Mouse (Mus musculus) midbrain, embryonic 12.5 days (tissue): ENCODE measurements around the gene Antxr2. TPM values are rescaled to one million over a fixed set of nuclear protein-coding genes. Genes with fewer than 3 reads are reported as not detected.

ENCODE experiments used
- ATAC-seq: fragments of 200-750 bp; cut with Nextera tagmentation; 2 replicates; pipeline ENCODE4 v1.8.0; 2017; ENCODE audit warnings: low read depth, moderate TSS enrichment, moderate library complexity; ENCODE audit not compliant: low FRiP score
- H3K27ac ChIP-seq: fragments of 300-500 bp; sonication (generic); replicated peaks from 2 replicates; pipeline ENCODE4 v1.5.1; 2016; ENCODE audit warnings: mild to moderate bottlenecking
- H3K27me3 ChIP-seq: fragments of 300-500 bp; sonication (generic); 2 replicates; pipeline ENCODE4 v1.6.1; 2016; ENCODE audit warnings: mild to moderate bottlenecking
- H3K36me3 ChIP-seq: fragments of 300-500 bp; sonication (generic); 2 replicates; pipeline ENCODE4 v1.6.1; 2016
- H3K4me1 ChIP-seq: fragments of 300-500 bp; sonication (generic); 2 replicates; pipeline ENCODE4 v1.6.1; 2016
- H3K4me2 ChIP-seq: fragments of 300-500 bp; sonication (generic); replicated peaks from 2 replicates; pipeline ENCODE4 v1.6.1; 2016; ENCODE audit warnings: mild to moderate bottlenecking, moderate library complexity
- H3K4me3 ChIP-seq: fragments of 300-500 bp; sonication (generic); 2 replicates; pipeline ENCODE4 v1.5.1; 2016; ENCODE audit warnings: mild to moderate bottlenecking
- H3K9ac ChIP-seq: fragments of 300-500 bp; sonication (generic); replicated peaks from 2 replicates; pipeline ENCODE4 v1.6.1; 2016; ENCODE audit warnings: mild to moderate bottlenecking, moderate library complexity
- H3K9me3 ChIP-seq: fragments of 300-500 bp; sonication (generic); 2 replicates; pipeline ENCODE4 v1.6.1; 2016; ENCODE audit warnings: mild to moderate bottlenecking
- WGBS: fragments of 180-500 bp; shearing (Covaris S2); methylation state at CpG from one replicate; pipeline ENCODE4 v1.1.7; 2016; 5-methylcytosine and 5-hydroxymethylcytosine counted together
- polyA plus RNA-seq: library from polyadenylated mRNA; unstranded; fragments of >200 nt; fragmentation: Nextera tagmentation; extraction: Ambion mirVana; gene quantifications from 2 replicates; pipeline ENCODE4 v1.2.1, GENCODE M21; 2016

The Antxr2 gene
- polyA plus RNA-seq, 1 experiment from 2014 or later, result 11.9 TPM

GRCm38 (mm10) chr5:97851981-97852748, 178.7 kb downstream of the Antxr2 start:
- 93% methylated on average over 5 of the region's 5 CpGs for WGBS
- H3K4me3 ChIP-seq, result no peak overlapping the region
- no peaks in the 10 kb centered on the region for H3K4me1 ChIP-seq
- ATAC-seq, result no peak
- H3K27me3 ChIP-seq, result no peaks in the 10 kb centered on the region
- H3K4me2 ChIP-seq, result no peak overlapping the region
- H3K27ac ChIP-seq, result no peak overlapping the region
- no peaks in the 10 kb centered on the region for H3K36me3 ChIP-seq
- H3K9ac ChIP-seq, result no peak overlapping the region
- H3K9me3 ChIP-seq, result no peaks in the 10 kb centered on the region

- no peaks in the 10 kb centered on the region for H3K27me3 ChIP-seq
These were observed 183.5 kb downstream of the Antxr2 start for GRCm38 (mm10) chr5:97847204-97847895.

GRCm38 (mm10) chr5:97846503-97846902, 184.3 kb downstream of the Antxr2 start:
- Histone ChIP-seq H3K4me3 (no peak overlapping the region), H3K27ac (no peak overlapping the region), H3K9ac (no peak overlapping the region), H3K4me1 (no peaks in the 10 kb centered on the region), H3K9me3 (no peaks in the 10 kb centered on the region), H3K36me3 (no peaks in the 10 kb centered on the region), H3K4me2 (no peak overlapping the region), H3K27me3 (no peaks in the 10 kb centered on the region)
- ATAC-seq, result no peak
- 97% methylated on average over 2 of the region's 2 CpGs for WGBS

More at GRCm38 (mm10) chr5:97847204-97847895, 183.5 kb downstream of the Antxr2 start:
- Histone ChIP-seq H3K9ac (no peak overlapping the region), H3K27ac (no peak overlapping the region), H3K36me3 (no peaks in the 10 kb centered on the region), H3K4me3 (no peak overlapping the region), H3K4me2 (no peak overlapping the region), H3K9me3 (no peaks in the 10 kb centered on the region), H3K4me1 (no peaks in the 10 kb centered on the region)
- WGBS, result 87% methylated on average over 10 of the region's 10 CpGs
- no peak for ATAC-seq

DNA sequence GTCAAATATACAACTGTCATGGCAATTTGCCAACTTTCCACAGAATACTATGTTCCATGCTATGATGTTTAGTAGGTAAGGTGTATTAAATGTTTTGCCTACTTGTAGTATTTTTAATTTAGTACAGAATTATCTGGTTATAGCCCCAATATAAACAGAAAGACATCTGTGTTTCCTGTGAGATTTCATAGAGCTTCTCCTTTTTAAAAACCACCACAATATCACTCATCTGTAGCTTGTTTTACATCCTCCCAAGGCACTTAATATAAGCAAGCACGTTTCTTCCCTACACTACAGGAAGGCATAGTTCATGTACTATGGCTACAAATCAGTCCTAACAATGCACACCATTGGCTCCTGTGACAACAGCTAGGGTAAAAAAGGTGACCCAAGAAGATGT, 188.8 kb downstream of the Antxr2 start:
- no peak overlapping the region for H3K9ac ChIP-seq
- WGBS, result 82% methylated on average over 1 of the region's 1 CpGs
- no peak overlapping the region for H3K4me3 ChIP-seq
- no peak overlapping the region for H3K4me2 ChIP-seq
- no peaks in the 10 kb centered on the region for H3K4me1 ChIP-seq
- H3K27ac ChIP-seq, result no peak overlapping the region
- H3K27me3 ChIP-seq, result no peaks in the 10 kb centered on the region
- no peak for ATAC-seq
- H3K36me3 ChIP-seq, result no peaks in the 10 kb centered on the region
- no peaks in the 10 kb centered on the region for H3K9me3 ChIP-seq

GRCm38 (mm10) chr5:97839924-97840279, 190.9 kb downstream of the Antxr2 start:
- no peaks in the 10 kb centered on the region for H3K27me3 ChIP-seq
- no peaks in the 10 kb centered on the region for H3K4me1 ChIP-seq
- no peak for ATAC-seq
- H3K9me3 ChIP-seq, result no peaks in the 10 kb centered on the region
- H3K9ac ChIP-seq, result no peak overlapping the region
- no peak overlapping the region for H3K27ac ChIP-seq
- H3K4me3 ChIP-seq, result no peak overlapping the region
- H3K36me3 ChIP-seq, result no peaks in the 10 kb centered on the region
- no peak overlapping the region for H3K4me2 ChIP-seq

- Histone ChIP-seq H3K4me1 (no peaks in the 10 kb centered on the region), H3K9ac (no peak overlapping the region), H3K27me3 (no peaks in the 10 kb centered on the region), H3K27ac (no peak overlapping the region), H3K4me3 (no peak overlapping the region), H3K4me2 (no peak overlapping the region), H3K9me3 (no peaks in the 10 kb centered on the region), H3K36me3 (no peaks in the 10 kb centered on the region)
- WGBS, result 71% methylated on average over 3 of the region's 3 CpGs
- ATAC-seq, result no peak
These were observed 191.4 kb downstream of the Antxr2 start for GRCm38 (mm10) chr5:97839271-97839923.

GRCm38 (mm10) chr5:97837333-97837732, 193.5 kb downstream of the Antxr2 start:
- H3K4me3 ChIP-seq, result no peak overlapping the region
- 94% methylated on average over 2 of the region's 2 CpGs for WGBS
- ATAC-seq, result no peak

DNA sequence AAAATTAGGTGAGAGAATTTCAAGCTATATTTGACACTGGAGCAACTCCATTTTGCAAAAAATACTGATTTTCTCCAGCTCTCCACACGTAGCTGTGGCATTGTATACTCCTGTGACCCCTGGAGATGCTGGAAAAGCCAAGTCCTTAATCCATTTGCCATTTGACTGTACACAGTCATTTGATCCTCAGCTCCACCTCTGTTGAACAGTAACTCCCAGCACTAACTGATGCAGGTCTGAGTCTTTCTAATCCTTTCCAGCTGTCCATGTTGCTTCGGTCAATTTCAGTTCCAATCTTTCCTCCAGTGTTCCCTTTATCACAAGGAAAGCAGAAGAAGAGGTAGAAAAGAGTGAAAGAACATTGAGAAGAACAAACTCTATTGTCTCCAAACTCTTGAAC, 195.4 kb downstream of the Antxr2 start:
- Histone ChIP-seq H3K36me3 (no peaks in the 10 kb centered on the region), H3K27ac (no peak overlapping the region), H3K9me3 (no peaks in the 10 kb centered on the region), H3K27me3 (no peaks in the 10 kb centered on the region), H3K4me1 (no peaks in the 10 kb centered on the region), H3K4me2 (no peak overlapping the region), H3K4me3 (no peak overlapping the region), H3K9ac (no peak overlapping the region)
- 61% methylated on average over 2 of the region's 2 CpGs for WGBS
- no peak for ATAC-seq

More at GRCm38 (mm10) chr5:97837333-97837732, 193.5 kb downstream of the Antxr2 start:
- H3K4me2 ChIP-seq, result no peak overlapping the region
- H3K4me1 ChIP-seq, result no peaks in the 10 kb centered on the region
- no peaks in the 10 kb centered on the region for H3K9me3 ChIP-seq
- no peaks in the 10 kb centered on the region for H3K36me3 ChIP-seq
- H3K9ac ChIP-seq, result no peak overlapping the region
- H3K27me3 ChIP-seq, result no peaks in the 10 kb centered on the region
- H3K27ac ChIP-seq, result no peak overlapping the region

GRCm38 (mm10) chr5:97834770-97835169, 196.1 kb downstream of the Antxr2 start:
- Histone ChIP-seq H3K27me3 (no peaks in the 10 kb centered on the region), H3K27ac (no peak overlapping the region), H3K36me3 (no peaks in the 10 kb centered on the region), H3K9ac (no peak overlapping the region), H3K9me3 (no peaks in the 10 kb centered on the region), H3K4me3 (no peak overlapping the region), H3K4me2 (no peak overlapping the region), H3K4me1 (no peaks in the 10 kb centered on the region)
- 77% methylated on average over 1 of the region's 1 CpGs for WGBS
- no peak for ATAC-seq

Other genes starting within 250 kb of the Antxr2 start
- 1.7 and 3.3 TPM in 2 replicates for gene Prdm8, start 136.2 kb upstream of the Antxr2 start, polyA plus RNA-seq
- 0.41 and 0.55 TPM in 2 replicates for gene Fgf5, start 223.1 kb upstream of the Antxr2 start, polyA plus RNA-seq